Mouse (Mus musculus) midbrain, embryonic 12.5 days (tissue): Measurements from ENCODE around the gene Gm49387. TPM values are rescaled to one million over a fixed set of nuclear protein-coding genes. Genes with fewer than 3 reads are reported as not detected.

ENCODE experiments used
- ATAC-seq: fragments of 200-750 bp; cut with Nextera tagmentation; 2 replicates; pipeline ENCODE4 v1.8.0; 2017; ENCODE audit warnings: low read depth, moderate TSS enrichment, moderate library complexity; ENCODE audit not compliant: low FRiP score
- H3K27ac ChIP-seq: fragments of 300-500 bp; sonication (generic); replicated peaks from 2 replicates; pipeline ENCODE4 v1.5.1; 2016; ENCODE audit warnings: mild to moderate bottlenecking
- H3K27me3 ChIP-seq: fragments of 300-500 bp; sonication (generic); 2 replicates; pipeline ENCODE4 v1.6.1; 2016; ENCODE audit warnings: mild to moderate bottlenecking
- H3K36me3 ChIP-seq: fragments of 300-500 bp; sonication (generic); 2 replicates; pipeline ENCODE4 v1.6.1; 2016
- H3K4me1 ChIP-seq: fragments of 300-500 bp; sonication (generic); 2 replicates; pipeline ENCODE4 v1.6.1; 2016
- H3K4me2 ChIP-seq: fragments of 300-500 bp; sonication (generic); replicated peaks from 2 replicates; pipeline ENCODE4 v1.6.1; 2016; ENCODE audit warnings: mild to moderate bottlenecking, moderate library complexity
- H3K4me3 ChIP-seq: fragments of 300-500 bp; sonication (generic); 2 replicates; pipeline ENCODE4 v1.5.1; 2016; ENCODE audit warnings: mild to moderate bottlenecking
- H3K9ac ChIP-seq: fragments of 300-500 bp; sonication (generic); replicated peaks from 2 replicates; pipeline ENCODE4 v1.6.1; 2016; ENCODE audit warnings: mild to moderate bottlenecking, moderate library complexity
- H3K9me3 ChIP-seq: fragments of 300-500 bp; sonication (generic); 2 replicates; pipeline ENCODE4 v1.6.1; 2016; ENCODE audit warnings: mild to moderate bottlenecking
- WGBS: fragments of 180-500 bp; shearing (Covaris S2); methylation state at CpG from one replicate; pipeline ENCODE4 v1.1.7; 2016; 5-methylcytosine and 5-hydroxymethylcytosine counted together
- polyA plus RNA-seq: library from polyadenylated mRNA; unstranded; fragments of >200 nt; fragmentation: Nextera tagmentation; extraction: Ambion mirVana; gene quantifications from 2 replicates; pipeline ENCODE4 v1.2.1, GENCODE M21; 2016

Gene Gm49387
- polyA plus RNA-seq, 1 experiment from 2014 or later = 0.79 TPM

GRCm38 (mm10) chr14:31560886-31561285 lies 79.8 kb downstream of the Gm49387 start:
- Histone ChIP-seq H3K9ac (no peak overlapping the region), H3K27ac (no peak overlapping the region), H3K4me1 (peaks cover 6% of the 10 kb centered on the region), H3K36me3 (no peaks in the 10 kb centered on the region), H3K9me3 (no peaks in the 10 kb centered on the region), H3K4me3 (no peak overlapping the region), H3K27me3 (no peaks in the 10 kb centered on the region), H3K4me2 (no peak overlapping the region)
- WGBS = 75% methylated on average over 5 of the region's 5 CpGs
- no peak for ATAC-seq

GRCm38 (mm10) chr14:31559216-31559615 lies 81.5 kb downstream of the Gm49387 start:
- H3K27me3 ChIP-seq = no peaks in the 10 kb centered on the region
- H3K36me3 ChIP-seq = no peaks in the 10 kb centered on the region
- 53% methylated on average over 5 of the region's 5 CpGs for WGBS
- no peak overlapping the region for H3K9ac ChIP-seq
- no peaks in the 10 kb centered on the region for H3K9me3 ChIP-seq
- no peak overlapping the region for H3K4me2 ChIP-seq
- no peak overlapping the region for H3K4me3 ChIP-seq
- no peak for ATAC-seq
- H3K4me1 ChIP-seq = no peaks in the 10 kb centered on the region
- H3K27ac ChIP-seq = no peak overlapping the region

GRCm38 (mm10) chr14:31557784-31558183 lies 82.9 kb downstream of the Gm49387 start:
- Histone ChIP-seq H3K4me2 (no peak overlapping the region), H3K36me3 (no peaks in the 10 kb centered on the region), H3K4me1 (no peaks in the 10 kb centered on the region), H3K4me3 (no peak overlapping the region), H3K9me3 (no peaks in the 10 kb centered on the region), H3K9ac (no peak overlapping the region), H3K27me3 (no peaks in the 10 kb centered on the region), H3K27ac (no peak overlapping the region)
- no peak for ATAC-seq
- WGBS = 87% methylated on average over 9 of the region's 9 CpGs

GRCm38 (mm10) chr14:31557273-31557672 lies 83.4 kb downstream of the Gm49387 start:
- 84% methylated on average over 8 of the region's 8 CpGs for WGBS
- Histone ChIP-seq H3K27ac (no peak overlapping the region), H3K4me3 (no peak overlapping the region), H3K9ac (no peak overlapping the region), H3K4me2 (no peak overlapping the region), H3K27me3 (no peaks in the 10 kb centered on the region), H3K36me3 (no peaks in the 10 kb centered on the region), H3K4me1 (no peaks in the 10 kb centered on the region), H3K9me3 (no peaks in the 10 kb centered on the region)
- no peak for ATAC-seq

- H3K9me3 ChIP-seq = no peaks in the 10 kb centered on the region
- H3K36me3 ChIP-seq = no peaks in the 10 kb centered on the region
- WGBS = 82% methylated on average over 9 of the region's 9 CpGs
- H3K4me3 ChIP-seq = no peak overlapping the region
- no peak overlapping the region for H3K27ac ChIP-seq
- H3K4me1 ChIP-seq = no peaks in the 10 kb centered on the region
- no peak for ATAC-seq
- no peak overlapping the region for H3K4me2 ChIP-seq
- no peak overlapping the region for H3K9ac ChIP-seq
- H3K27me3 ChIP-seq = no peaks in the 10 kb centered on the region
Observed at GRCm38 (mm10) chr14:31556526-31557260, 84.0 kb downstream of the Gm49387 start.

- Histone ChIP-seq H3K4me3 (no peak overlapping the region), H3K27me3 (no peaks in the 10 kb centered on the region), H3K9ac (no peak overlapping the region), H3K4me2 (no peak overlapping the region), H3K27ac (no peak overlapping the region), H3K9me3 (no peaks in the 10 kb centered on the region), H3K4me1 (no peaks in the 10 kb centered on the region), H3K36me3 (no peaks in the 10 kb centered on the region)
- WGBS = 82% methylated on average over 14 of the region's 14 CpGs
- ATAC-seq = no peak
Observed at GRCm38 (mm10) chr14:31555963-31556434, 84.7 kb downstream of the Gm49387 start.

GRCm38 (mm10) chr14:31555021-31555420 lies 85.7 kb downstream of the Gm49387 start:
- no peak overlapping the region for H3K9ac ChIP-seq
- H3K4me2 ChIP-seq = no peak overlapping the region
- H3K9me3 ChIP-seq = no peaks in the 10 kb centered on the region
- no peak overlapping the region for H3K4me3 ChIP-seq
- no peaks in the 10 kb centered on the region for H3K4me1 ChIP-seq
- no peaks in the 10 kb centered on the region for H3K27me3 ChIP-seq
- 90% methylated on average over 7 of the region's 7 CpGs for WGBS
- H3K36me3 ChIP-seq = no peaks in the 10 kb centered on the region
- no peak for ATAC-seq
- no peak overlapping the region for H3K27ac ChIP-seq

GRCm38 (mm10) chr14:31543885-31544442 lies 96.7 kb downstream of the Gm49387 start:
- Histone ChIP-seq H3K36me3 (no peaks in the 10 kb centered on the region), H3K27ac (no peak overlapping the region), H3K4me1 (no peaks in the 10 kb centered on the region), H3K9me3 (no peaks in the 10 kb centered on the region), H3K4me2 (no peak overlapping the region), H3K4me3 (no peak overlapping the region), H3K9ac (no peak overlapping the region), H3K27me3 (no peaks in the 10 kb centered on the region)
- ATAC-seq = no peak
- 88% methylated on average over 11 of the region's 11 CpGs for WGBS

- WGBS = 74% methylated on average over 6 of the region's 6 CpGs
- Histone ChIP-seq H3K27ac (no peak overlapping the region), H3K9ac (no peak overlapping the region), H3K4me1 (no peaks in the 10 kb centered on the region), H3K36me3 (no peaks in the 10 kb centered on the region), H3K4me2 (no peak overlapping the region), H3K4me3 (no peak overlapping the region), H3K9me3 (no peaks in the 10 kb centered on the region), H3K27me3 (no peaks in the 10 kb centered on the region)
- no peak for ATAC-seq
Observed at GRCm38 (mm10) chr14:31537298-31537697, 103.4 kb downstream of the Gm49387 start.

- Histone ChIP-seq H3K27ac (no peak overlapping the region), H3K9ac (no peak overlapping the region), H3K4me3 (no peak overlapping the region), H3K4me1 (no peaks in the 10 kb centered on the region), H3K9me3 (no peaks in the 10 kb centered on the region), H3K36me3 (no peaks in the 10 kb centered on the region), H3K4me2 (no peak overlapping the region), H3K27me3 (no peaks in the 10 kb centered on the region)
- WGBS = 61% methylated on average over 3 of the region's 3 CpGs
- ATAC-seq = no peak
Observed at GRCm38 (mm10) chr14:31532656-31533055, 108.0 kb downstream of the Gm49387 start.

GRCm38 (mm10) chr14:31531506-31532148 lies 109.1 kb downstream of the Gm49387 start:
- Histone ChIP-seq H3K4me2 (no peak overlapping the region), H3K9ac (no peak overlapping the region), H3K36me3 (no peaks in the 10 kb centered on the region), H3K4me1 (no peaks in the 10 kb centered on the region), H3K9me3 (no peaks in the 10 kb centered on the region), H3K27ac (no peak overlapping the region), H3K27me3 (no peaks in the 10 kb centered on the region), H3K4me3 (no peak overlapping the region)
- ATAC-seq = no peak
- WGBS = 69% methylated on average over 12 of the region's 12 CpGs

- Histone ChIP-seq H3K36me3 (no peaks in the 10 kb centered on the region), H3K4me2 (no peak overlapping the region), H3K9me3 (no peaks in the 10 kb centered on the region), H3K27ac (no peak overlapping the region), H3K9ac (no peak overlapping the region), H3K27me3 (no peaks in the 10 kb centered on the region), H3K4me3 (no peak overlapping the region), H3K4me1 (no peaks in the 10 kb centered on the region)
- WGBS = 90% methylated on average over 4 of the region's 4 CpGs
- no peak for ATAC-seq
Observed at GRCm38 (mm10) chr14:31530847-31531246, 109.8 kb downstream of the Gm49387 start.
